Mouse (Mus musculus) ovary, postnatal 10 days (tissue): ENCODE results near the gene Shmt2.

ENCODE experiments used
- DNase-seq: peaks from one replicate; pipeline ENCODE4 v3.0.0; 2022; ENCODE audit warnings: low spot score

The Shmt2 gene

DNA sequence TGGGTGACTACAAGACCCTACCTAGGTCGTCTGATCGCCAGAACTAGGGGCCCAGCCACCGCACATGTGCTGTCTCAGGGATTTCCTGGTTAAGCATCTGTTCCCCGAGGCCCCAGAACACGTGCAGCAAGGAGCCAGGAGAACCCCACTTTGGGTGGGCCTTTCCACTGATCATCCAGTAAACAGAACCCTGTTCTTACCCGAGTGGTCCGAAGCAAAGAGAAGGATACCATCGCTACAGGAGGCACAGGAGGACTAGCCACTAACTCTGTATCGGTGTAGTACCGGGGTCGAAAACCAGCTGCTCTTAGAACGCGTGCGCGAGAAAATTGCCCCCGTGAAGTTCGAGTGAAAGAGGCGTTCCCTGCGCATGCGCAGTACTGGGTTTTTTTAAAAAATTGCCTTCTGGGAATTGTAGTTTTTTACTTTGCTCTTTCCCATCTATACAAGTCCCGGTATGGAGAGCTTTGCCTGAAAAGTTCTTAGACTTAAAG lies at the start of gene Shmt2:
Gene Shmt2, minus strand, starts transcription at position 357 of the 494 bp plus-strand sequence.
- peak; percentile 59 for DNase-seq

DNA sequence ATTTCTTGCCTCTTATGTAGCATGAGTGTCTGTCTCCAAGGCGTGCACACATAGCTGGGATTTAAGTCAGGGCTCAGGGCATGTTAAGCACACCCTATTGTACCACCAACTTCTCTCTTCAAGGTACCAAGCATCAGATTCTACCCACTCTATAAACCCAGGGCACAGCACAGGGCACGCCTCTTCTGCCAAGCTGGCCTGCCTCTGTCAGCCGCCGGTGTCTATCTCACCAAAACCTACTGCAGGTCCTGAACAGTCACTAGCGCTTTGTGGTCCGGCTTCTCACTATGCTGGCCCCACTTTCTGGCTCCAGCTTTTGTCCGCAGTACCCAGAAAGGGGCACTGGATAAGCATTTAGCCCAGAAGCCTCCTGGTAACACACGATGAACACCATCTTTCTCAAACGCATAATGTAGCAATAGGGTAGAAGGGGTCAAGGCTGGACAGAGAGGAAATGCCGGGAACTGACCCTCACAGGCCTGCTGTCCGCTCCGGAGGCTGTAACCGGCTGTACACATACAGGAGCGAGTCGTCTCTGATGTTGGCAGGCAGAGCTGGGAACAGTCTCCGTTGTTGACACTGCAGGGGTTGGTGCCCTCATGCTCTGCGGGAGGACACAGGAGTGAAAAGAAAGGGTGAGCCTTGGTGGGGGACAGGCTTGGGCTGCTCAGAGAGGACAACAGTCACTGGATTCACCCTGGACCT lies 48.8 kb upstream of the Shmt2 start:
- no peak for DNase-seq

DNA sequence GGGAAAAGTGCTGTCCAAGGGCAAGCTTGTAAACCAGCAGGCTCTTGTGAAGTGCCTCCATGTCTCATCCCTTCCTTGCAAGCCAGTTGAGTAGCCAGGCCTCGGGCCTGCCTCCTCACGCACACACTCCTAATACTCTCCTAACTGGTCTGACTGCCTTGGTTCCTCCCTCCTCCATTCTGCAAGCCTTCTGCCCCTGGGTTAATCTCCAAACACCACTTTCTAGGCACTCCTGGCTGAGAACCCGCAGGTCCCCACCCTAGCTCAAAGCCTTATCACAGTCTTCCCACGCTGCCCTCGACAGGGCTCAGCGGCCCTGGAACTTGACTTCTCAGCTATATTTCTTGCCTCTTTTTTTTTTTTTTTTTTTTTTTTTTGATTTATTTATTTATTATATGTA lies 48.1 kb upstream of the Shmt2 start:
- DNase-seq = no peak

DNA sequence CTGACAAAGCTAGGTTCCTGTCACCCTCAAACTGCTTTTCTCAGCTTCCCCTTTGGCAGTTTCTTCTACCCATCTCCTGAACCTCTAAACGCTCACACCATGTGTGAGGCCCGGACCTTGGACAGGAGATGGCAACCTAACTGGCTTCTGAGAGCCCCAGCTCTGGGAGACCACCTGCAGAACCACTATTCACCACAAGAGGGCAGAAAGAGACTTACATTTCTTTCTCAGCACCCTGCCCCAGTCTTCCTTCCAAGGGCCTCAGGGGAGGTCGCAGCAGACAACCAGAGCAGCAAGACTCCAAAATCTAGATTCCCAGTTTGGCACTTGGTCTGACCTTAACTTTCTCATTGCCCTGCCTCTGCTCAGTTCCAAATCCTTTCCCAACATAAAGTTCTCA lies 47.2 kb upstream of the Shmt2 start:
- peak; percentile 60 for DNase-seq

DNA sequence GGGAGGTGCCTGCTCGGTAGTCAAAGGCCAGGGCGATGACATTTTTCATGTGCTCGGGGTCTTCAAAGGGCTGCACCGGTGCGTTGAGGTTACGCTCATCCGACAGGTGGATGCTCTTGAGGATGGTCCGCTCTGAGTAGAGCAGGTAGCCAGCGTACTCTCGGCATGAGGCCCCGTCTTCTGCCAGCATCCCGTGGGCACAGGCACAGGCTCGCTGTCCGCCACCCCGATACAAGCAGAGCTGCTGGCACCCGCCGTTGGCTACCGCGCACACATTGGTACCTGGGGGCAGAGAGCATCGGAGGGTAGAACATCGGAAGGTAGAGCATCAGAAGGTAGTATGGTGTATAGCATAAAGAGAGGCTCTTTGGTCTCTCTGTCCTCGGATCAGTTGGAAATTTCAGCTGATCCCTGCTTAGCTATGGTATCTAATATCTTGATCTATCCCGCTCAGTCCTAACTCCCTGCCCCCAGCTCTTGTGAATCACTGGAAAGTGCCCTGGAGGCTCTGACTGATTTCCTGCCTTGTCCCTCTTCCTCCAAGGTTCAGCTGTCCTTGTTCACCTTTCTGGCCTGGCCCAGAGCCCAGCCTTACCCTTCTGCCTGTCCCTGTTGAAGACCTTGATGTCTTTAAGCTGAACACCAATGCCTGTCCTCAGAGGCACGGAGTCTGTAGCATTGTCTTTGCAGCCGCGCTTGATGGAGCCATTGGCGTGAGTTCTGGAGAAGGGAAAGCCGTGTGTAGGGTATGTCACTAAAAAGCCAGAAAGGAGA lies 44.5 kb upstream of the Shmt2 start:
- DNase-seq = no peak

DNA sequence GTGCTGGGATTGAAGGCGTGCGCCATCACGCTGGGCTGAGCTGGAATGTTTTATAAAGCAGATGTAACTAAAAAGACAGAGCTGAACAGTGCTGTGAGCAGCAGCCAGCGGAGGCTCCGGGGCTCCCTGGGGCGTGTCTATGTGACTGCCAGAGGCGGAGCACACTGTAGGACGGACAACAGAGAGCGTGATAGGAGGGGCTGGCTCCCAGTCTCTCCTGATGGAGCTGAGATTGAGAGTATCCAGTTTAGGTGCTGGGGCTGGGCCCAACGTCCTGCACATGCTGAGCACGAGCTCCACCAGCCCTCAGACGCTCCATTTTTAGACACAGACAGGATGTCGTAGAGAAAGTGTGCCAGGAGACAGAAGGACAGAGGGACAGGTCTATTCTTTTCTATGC lies 42.1 kb upstream of the Shmt2 start:
- DNase-seq = no peak

DNA sequence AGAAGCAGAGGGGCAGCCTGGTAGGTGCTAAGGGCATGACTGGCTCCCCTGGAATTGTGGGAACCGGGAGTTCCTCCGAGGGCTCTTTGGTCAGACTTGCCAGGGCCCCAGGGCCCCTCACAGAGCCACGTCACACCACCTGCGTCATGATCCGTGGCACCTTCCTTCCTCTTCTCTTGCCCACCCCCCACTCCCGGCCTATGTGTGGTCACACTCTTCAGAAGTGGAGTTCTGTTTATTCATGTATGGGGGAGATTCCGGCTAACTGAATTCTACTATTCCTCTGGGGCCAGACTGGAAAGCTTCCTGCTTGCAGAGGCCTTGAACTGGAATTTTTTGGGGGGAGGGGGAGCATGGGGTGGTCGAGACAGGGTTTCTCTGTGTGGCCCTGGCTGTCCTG lies 41.6 kb upstream of the Shmt2 start:
- DNase-seq = no peak

DNA sequence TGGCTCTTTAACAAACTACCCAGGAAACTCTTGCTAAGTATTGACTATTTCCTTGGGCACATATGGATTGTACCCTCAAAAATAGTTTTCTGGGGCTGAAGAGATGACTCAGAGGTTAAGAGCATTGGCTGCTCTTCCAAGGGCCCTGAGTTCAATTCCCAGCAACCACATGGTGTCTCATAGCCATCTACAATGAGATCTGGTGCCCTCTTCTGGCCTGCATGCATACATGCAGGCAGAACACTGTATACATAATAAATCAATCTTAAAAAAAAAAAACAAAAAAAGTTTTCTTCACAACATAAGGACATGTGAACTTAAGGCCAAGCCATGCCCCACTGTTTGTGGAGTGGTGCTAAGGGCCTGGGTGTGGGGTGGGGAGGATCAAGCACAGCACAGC lies 38.9 kb upstream of the Shmt2 start:
- DNase-seq = no peak

DNA sequence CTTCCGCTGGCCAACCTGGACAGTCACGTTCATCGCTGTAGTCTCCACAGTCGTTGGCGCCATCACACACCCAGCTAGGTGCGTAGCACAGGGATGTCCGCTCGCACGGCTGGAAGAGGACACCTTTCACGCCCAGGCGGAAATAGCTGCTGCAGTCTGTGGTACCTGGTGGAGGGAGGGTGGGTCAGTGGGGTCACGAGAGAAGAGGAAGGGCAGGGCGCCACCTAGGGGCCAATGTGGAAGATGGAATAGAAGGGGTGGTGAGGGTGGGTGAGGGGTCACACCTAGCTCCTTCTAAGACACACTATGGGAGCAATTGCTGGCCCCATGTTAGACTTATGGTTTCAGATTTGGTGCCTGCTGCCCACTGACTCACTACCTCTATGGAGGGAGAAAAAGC lies 35.2 kb upstream of the Shmt2 start:
- no peak for DNase-seq

DNA sequence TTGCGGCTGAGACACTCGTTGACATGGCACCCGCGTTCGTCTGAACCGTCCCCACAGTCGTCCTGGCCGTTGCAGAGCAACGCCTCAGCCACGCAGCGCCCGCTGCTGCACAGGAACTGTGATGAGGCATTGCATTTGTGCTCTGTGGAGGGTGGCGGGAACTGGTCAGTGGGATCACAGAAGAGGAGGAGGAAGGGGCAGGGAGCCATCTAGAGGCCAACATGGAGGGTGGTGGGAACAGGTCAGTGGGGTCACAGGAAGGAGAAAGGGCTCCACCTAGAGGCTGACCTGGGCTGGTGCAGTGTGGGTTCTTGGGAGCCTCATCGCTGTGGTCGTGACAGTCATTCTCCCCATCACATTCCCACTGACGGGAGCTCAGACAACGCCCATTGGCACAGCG lies 33.5 kb upstream of the Shmt2 start:
- no peak for DNase-seq

DNA sequence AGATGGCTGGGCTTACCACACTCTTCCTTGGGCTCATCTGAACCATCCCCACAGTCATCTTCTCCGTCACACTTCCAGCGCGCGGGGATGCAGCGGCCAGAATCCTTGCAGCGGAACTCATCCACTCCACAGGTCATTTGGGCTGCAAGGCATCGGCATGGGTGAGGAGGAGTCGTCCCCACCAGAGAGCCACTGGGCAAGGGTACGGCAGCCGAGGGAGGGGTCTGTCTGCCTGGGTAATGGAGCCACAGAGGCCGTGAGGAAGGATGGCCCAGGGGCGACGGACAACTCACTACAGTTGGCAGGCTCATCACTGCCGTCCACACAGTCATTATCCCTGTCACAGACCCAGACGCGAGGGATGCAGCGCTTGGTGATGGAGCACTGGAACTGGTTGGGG lies 27.6 kb upstream of the Shmt2 start:
- no peak for DNase-seq

DNA sequence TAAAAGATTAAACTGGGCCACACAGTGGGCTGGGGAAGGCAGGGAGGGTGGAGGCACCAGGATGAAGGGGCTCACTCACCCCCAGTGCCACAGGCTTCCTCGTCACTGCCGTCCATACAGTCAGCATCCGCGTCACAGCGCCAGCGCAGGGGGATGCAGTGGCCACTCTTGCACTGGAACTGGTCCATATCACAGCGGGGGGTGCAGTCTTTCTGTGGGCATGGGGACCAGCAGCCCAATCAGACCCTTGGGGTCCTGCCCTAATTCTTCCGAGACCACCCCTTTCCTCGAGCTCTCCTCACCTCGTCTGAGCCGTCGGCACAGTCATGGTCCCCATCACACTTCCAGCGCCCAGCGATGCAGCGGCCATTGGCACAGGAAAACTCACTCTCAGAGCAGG lies 26.0 kb upstream of the Shmt2 start:
- no peak for DNase-seq

DNA sequence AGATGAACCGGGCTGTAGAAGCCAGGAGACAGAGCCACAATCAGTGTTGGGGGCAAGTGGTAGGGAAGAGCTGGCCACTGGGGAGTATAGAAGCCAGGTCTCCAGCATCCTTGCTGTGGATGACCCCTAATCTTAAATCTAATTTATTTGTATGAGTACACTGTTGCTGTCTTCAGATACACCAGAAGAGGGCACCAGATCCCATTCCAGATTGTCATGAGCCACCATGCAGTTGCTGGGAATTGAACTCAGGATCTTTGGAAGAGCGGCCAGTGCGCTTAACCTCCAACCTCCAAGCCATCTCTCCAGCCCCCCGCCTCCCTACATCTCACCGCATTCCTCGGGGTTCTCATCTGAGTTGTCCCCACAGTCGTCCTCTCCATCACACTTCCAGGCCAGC lies 24.3 kb upstream of the Shmt2 start:
- no peak for DNase-seq

DNA sequence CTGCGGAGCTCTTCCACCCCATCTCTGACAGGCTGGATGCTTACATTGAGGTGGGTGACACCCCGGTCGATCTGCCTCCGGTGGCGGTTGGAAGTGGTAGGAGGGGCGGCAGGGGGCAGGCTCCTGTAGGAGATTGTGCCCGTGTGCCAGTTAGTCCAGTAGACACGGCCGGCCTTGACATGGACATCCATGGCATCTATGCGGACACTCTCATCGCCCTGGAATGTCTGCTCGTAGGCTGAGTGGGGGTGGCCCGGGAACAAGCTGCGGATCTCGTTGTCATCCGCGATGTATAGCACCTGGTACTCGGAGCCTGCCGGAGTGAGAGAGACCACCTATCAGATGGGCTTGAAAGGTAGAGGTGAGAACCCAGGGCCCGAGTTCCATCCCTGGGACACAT lies 22.1 kb upstream of the Shmt2 start:
- no peak for DNase-seq

DNA sequence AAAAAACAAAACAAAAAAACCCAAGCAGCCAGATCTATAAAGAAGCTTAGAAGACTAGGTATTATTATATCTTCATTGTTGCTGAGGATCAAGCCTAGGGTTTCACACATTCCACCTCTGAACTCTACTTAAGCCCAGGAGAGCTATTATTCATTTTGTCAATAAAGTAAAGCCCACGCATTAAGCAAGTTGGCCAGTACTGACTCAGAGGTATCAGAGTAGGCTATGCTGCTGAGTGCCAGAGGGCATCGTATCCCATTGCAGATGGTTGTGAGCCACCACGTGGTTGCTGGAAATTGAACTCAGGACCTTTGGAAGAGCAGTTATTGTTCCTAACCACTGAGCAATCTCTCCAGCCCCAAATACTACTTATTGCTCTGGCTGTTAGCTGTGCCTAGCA lies 21.7 kb upstream of the Shmt2 start:
- no peak for DNase-seq

DNA sequence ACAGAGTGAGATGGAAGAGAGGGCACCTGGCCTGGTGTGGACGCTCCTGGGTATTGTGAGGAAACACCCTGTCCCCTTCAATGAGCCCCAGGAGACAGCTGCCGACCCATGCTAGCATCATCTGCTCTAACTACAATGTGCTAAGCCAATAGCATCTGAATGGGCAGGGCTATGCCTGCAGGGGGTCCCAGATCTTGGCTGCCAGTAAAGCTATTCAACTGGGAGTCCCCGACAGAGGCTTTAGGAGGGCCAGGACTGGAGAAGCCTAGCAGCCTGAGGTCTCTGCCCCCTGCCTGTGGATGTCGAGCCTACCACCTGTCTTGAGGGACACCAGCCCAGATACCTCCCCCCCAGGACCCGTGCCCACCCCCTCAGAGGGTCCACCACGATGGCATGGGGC lies 20.5 kb upstream of the Shmt2 start:
- no peak for DNase-seq

DNA sequence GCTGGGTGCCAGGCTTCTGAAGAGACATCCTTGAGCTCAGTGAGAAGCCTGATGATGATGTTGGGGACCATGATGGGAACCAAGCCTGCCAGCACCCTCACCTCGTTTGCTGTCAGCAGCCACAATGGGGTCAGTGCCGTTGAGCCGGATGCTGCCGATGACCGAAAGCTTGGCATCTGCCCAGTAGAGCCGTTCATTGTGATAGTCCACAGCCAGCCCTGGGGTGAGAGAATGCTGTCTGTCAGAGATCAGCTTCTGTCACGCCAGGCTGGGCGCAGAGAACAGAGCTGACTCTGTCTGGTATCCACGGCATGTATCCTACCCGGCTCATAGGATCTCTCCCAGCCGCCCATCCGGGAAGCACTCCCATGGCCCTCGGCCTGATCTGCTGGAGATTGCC lies 19.8 kb upstream of the Shmt2 start:
- DNase-seq = no peak

DNA sequence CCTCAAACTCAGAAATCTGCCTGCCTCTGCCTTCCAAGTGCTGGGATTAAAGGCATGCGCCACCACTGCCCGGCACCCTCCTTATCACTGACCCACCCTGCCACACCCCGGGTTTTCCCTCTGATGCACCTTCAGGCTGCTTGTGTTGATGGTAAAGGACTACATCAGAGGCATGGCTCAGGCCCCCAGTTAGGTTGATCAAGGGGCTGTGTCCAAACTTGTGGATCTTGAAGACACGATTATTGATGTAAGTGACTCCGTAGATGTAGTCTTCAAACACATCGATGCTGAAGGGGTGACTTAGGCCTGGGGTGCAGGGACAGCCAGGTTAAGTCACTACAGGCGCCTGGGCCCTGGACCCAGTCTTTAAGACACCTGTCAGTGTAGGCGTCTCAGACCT lies 19.3 kb upstream of the Shmt2 start:
- DNase-seq = no peak

DNA sequence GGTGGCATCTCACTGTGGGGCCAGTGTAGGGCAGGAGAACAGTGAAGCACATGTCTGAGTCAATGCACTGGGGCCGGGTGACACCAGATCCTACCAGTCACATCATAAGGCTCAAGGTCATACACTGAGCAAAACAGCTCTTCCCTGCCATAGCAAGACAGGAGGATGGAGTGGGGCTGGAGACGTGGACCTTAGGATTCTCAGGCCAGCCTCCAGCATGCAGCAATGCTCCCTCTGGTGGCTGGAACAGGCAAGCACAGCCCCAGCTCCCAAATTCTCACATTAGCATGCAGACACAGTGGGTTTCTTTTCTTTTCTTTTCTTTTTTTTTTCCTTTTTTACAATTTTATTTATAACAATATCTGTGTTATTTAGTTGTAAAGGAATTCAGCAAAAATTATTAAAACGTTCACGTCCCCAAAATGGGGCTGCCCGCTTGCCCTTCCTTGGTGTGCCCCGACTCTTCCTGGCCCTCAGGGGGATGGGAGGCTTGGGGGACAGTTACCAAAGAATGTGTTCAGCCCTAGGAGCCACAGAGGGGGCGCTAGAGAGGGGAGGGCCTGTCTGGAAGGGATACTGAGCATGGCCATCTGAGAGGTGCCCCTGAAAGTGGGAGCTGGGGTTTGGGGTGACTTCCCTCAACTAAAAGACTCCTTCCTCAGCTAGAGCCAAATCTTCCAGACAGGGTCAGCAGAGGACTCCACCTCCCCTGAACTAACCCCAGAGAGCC lies 15.8 kb upstream of the Shmt2 start:
- peak; percentile 47 for DNase-seq

DNA sequence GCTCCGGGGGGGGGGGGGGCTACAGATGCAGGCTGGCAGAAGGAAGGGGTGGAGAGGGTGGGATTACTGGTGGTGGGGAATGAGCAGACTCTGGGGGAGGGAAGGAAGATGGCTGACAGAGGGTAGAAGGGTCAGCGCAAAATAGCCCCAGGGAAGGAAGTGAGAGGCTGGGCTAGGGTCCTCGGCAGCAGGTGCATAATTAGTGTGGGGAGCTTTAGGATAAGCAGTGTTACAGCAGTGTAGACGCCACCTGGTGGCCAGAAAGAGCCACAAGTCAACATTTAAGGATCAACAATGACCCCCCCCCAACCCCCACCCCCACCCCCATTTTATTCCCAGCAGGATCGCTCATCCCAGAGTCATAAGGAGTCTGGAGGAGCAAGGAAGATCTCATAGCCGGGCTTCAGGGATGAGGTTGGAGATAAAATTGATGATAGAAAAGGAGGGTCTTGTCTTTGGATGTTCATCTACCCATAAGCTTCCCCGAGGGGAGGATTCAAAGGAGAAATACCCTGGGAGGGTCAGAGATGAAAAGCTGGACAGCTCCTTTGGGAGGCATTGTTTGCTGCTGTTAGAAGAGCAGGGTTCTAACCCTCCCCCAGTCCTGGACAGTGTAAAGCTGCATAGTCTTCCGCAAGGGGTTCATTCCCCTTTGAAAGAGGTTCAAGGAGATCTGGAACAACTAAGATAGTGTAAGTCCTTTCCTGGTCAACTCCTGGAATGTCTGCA lies 14.5 kb upstream of the Shmt2 start:
- no peak for DNase-seq

DNA sequence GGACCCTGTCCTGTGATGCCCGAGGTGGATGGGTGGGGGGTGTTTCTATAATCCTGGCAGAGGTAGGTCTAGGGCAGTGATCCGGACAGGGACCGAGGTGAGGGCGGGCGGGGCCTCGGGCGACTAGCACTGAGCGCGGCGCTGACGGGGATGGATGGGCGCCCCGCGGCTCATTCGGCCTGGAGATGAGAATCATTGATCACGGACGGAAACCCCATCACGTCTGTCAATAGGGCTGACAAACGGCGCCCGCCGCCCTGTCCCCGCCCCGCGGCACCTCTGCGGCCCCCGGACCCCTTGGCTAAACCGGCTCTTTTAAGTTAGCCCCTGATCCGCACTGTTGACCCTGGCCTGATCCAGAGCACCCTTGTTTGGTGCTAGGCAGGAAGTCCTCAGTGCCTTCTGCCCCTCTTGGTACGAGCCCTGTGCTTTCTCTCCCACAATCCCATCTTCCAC lies 12.7 kb upstream of the Shmt2 start:
- DNase-seq = no peak
